Mouse (Mus musculus): Measurements from ENCODE around the gene Ccdc172.

Gene Ccdc172

GRCm38 (mm10) chr19:58571566-58571965 is 59.8 kb downstream of the Ccdc172 start:
- peak; percentile 79 for DNase-seq (ENCODE audit: low read depth, low spot score)

- peak; percentile 88 for DNase-seq (ENCODE audit: low read depth, low spot score)
Observed at GRCm38 (mm10) chr19:58572429-58573071, 60.8 kb downstream of the Ccdc172 start.

- DNase-seq (ENCODE audit: low read depth, low spot score), result no peak
Observed at GRCm38 (mm10) chr19:58573072-58573438, 61.3 kb downstream of the Ccdc172 start.

GRCm38 (mm10) chr19:58582018-58582417 is 70.2 kb downstream of the Ccdc172 start:
- DNase-seq (ENCODE audit: low read depth, low spot score), result no peak

GRCm38 (mm10) chr19:58582956-58583355 is 71.2 kb downstream of the Ccdc172 start:
- DNase-seq (ENCODE audit: low read depth, low spot score), result no peak

GRCm38 (mm10) chr19:58586046-58586445 is 74.3 kb downstream of the Ccdc172 start:
- peak; percentile 29 for DNase-seq (ENCODE audit: low read depth, low spot score)

GRCm38 (mm10) chr19:58590251-58590936 is 78.6 kb downstream of the Ccdc172 start:
- DNase-seq (ENCODE audit: low read depth, low spot score), result no peak

- DNase-seq (ENCODE audit: low read depth, low spot score), result no peak
Observed at GRCm38 (mm10) chr19:58600381-58600780, 88.6 kb downstream of the Ccdc172 start.
